Mouse (Mus musculus) spleen, embryonic (tissue): Measurements from ENCODE around the gene Ggnbp2.

ENCODE experiments used
- CTCF ChIA-PET: fragments of 350-600 bp; sonication (Branson Sonifier 250); formaldehyde crosslinking; loops from one replicate; lab custom pipeline; 2022; lab: Charles Lee

Gene Ggnbp2

DNA sequence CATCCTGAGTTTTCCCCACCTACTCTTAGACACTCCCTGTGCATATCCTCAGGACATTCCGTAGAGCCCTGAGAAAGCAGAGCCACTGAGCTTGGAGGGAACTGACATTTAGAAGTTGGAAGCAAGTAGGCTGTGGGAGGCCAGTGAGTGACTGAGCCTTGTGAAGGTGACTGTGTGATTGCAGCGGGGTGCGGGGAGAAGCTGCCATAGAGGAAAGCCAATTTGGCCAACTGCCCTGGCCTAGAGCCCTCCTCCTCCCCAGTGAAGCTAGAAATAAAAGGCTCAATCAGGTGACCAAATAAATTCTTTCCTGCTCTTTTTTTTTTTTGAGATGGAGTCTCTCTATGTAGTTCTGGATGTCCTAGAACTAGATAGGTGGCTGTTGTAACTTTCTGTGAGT is 44.4 kb downstream of the Ggnbp2 start:
- CTCF ChIA-PET: interaction anchor here (0.6 kb wide), 1 partner anchor 602 kb away, joined by 3 read pairs; no protein-coding TSS in a partner anchor

DNA sequence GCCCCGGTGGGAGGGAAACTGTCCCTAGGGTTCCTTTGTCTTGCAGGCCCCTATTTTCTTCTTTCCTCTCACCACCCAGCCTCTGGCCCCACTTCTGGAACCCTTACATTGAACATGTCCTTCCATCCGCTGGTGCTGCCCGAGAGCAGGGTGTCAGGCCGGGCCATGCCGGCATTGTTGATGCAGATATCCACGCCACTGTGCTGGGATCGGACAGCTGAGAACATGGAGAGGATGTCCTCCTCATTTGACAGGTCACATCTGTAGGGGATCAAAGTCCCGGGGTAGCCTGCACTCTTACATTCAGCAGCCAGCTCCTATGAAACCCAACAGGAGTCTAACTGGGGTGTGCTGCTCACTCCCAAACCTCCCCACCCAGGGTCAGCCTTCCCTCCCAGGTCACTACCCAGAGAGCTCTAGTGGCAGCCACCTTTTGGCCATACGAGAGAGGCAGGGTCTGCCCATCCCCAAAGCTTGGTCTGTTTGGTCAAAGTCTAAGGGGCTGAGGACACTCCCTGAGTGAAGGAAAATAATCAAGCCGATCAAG is 45.3 kb downstream of the Ggnbp2 start:
- CTCF ChIA-PET: no interaction called here

DNA sequence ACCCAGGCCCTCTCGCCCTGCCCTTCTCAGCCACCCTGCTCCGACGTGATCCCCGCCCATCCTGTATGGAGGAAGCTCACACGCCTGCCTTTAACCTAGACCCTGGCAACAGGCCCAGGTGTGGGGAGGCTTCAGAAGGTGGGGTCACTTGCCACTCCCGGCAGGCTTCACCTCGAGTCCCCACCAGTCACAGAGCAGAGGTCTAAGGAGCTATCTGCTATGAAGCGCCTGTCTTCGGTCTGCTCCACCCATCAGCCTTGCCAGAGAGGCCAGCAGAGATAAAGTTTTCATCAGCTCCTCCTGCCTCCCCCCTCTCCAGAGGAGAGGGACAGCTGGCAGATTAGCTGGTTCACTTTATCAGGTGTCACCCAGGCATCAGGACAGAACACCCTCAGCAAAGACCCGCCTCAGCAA is 47.1 kb downstream of the Ggnbp2 start:
- CTCF ChIA-PET: no interaction called here

DNA sequence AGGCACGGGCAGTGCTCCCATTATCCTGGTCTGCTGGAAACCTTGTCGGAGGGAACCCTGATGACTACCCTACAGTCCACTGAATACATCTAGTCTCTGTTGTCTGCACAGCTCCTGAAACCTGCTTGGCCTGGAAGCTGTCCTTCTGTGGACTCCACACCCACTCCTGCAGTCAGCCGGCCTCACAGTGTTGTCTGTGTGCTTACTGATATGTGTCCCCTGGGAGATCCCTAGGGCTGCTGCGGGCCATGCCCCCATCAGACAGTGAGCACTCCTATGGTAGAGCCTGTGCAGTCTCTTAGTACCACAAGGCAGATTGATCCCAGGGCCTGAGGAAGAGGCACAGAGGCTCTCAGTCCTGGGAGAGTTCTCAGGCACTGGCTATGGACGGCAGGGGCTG is 48.1 kb downstream of the Ggnbp2 start:
- CTCF ChIA-PET: no interaction called here

DNA sequence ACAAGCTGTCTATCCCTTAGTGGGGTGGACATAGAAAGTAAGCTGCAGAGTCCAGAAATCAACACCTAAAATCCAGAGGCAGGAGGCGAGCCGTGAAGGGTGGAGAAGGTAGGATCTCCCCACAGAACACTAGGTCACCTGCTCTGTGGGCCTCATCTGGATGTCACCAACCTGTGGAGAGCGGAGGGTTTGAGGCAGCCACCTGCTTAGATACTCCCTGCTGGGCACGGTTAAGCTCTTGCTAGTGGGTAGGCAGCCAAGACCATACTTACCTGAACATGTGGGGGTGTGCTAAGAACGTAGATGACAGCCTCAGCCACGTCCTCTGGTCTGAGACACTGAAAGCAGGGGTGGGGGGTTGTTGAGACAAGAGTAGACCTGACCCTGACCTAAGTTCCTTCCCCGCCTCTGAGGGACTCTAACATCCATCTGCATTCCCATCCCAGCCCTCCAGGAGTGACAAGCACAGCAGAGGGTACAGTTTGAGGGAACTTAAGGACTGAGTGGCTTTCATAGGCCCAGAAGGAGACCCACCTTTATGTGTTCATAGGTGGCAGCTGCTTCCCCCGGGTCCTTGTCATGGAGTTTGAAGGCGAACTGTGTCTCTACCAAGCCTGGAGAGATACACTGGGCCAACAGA is 49.4 kb downstream of the Ggnbp2 start:
- CTCF ChIA-PET: no interaction called here

DNA sequence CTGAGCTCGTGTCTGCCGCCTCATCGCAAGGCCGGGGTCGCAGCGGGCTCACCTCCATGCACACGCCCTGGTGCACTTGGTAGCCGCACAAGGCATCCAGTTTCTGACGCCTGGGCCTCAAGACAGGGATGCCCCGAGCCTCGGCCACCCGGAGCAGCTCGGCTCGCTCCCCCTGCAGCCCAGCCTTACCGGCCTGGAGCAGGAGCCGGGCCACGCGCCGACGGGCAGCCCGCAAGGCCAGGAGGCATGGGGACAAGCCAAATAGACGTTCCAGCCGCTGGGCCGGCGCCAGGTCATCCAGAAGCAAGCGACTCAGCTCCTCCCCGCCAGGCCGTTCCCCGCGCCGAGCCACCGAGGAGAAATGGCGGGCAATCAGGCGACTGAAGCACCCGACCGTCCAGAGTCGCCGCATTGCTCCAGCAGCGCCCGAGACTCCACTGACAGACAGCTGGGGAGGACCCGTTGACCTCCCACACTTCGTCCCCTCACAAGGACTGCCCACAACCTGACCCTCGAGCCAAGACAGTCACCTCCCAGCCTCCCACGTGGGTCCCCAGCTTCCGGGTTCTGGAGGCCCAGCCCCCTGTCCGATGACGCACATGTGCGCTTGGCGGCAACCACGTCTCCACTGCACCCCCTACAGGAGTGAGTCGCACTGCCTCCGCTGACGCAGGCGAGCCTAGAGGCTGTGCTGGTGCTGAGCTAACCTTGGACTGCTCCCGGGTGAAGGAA is 51.5 kb downstream of the Ggnbp2 start, which contains the start of gene Mrm1:
TSS of gene Mrm1 (minus strand) at position 555 of the 732 bp plus-strand sequence.
- CTCF ChIA-PET: no interaction called here

DNA sequence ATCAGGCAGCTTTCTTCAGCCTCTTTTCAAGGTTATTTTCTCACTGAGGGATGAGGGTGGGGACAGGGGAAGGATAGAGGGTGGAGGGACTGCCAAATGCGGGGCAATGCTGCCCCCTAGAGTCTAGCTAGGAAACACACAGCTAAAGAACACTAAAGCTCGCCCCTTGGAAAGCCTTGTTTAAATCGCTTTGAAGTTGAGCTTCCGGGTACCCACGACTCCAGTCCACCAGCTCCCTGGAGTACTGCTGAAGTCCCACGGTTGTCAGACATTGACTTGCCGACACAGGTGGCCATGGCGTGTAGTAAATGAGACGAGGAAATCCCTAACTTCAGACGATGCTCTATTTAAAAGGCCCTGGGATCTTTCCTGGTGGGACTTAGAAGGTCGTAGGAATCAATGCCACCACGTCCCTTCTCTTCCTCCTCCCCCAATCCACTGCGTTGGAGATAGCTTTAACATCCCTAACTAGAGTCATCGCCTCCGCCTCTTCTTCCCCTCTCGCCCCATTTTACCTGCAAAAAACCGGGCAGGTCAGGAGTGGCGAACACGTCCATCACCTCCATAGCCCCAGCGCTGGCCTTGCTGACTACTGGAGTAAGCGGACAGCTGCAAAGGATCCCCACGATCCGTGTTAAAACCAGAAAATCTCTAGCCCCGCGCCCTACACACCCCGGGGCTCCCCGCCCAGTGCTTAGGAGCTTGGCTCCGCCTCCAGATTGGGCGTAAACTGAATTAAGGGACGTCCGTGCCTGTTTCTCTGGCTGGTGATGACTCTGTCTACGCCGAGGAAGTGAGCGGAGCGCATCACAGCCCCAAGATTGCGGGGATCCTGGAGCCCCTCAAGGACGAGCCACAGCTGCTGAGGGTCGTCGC is 52.3 kb downstream of the Ggnbp2 start:
- CTCF ChIA-PET: interaction anchor here (0.7 kb wide), 1 partner anchor 1025 kb away, joined by 5 read pairs; no protein-coding TSS in a partner anchor

DNA sequence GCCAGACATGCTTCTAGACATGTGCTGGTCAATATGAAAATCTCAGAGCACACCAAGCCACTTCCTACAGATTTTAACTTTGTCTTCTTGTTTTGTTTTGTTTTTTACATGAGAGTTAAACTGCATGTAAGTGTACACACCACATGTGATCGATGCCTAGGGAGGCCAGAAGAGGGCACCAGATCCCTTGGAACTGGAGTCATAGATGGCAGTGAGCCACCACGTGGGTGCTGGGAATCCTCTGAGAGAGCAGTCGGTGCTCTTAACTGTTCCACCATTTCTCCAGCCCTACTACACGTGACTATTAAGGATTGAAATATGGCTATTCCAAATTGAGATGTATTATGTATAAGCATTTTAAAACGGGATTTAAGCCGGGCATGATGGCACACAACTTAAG is 53.3 kb downstream of the Ggnbp2 start:
- CTCF ChIA-PET: no interaction called here

DNA sequence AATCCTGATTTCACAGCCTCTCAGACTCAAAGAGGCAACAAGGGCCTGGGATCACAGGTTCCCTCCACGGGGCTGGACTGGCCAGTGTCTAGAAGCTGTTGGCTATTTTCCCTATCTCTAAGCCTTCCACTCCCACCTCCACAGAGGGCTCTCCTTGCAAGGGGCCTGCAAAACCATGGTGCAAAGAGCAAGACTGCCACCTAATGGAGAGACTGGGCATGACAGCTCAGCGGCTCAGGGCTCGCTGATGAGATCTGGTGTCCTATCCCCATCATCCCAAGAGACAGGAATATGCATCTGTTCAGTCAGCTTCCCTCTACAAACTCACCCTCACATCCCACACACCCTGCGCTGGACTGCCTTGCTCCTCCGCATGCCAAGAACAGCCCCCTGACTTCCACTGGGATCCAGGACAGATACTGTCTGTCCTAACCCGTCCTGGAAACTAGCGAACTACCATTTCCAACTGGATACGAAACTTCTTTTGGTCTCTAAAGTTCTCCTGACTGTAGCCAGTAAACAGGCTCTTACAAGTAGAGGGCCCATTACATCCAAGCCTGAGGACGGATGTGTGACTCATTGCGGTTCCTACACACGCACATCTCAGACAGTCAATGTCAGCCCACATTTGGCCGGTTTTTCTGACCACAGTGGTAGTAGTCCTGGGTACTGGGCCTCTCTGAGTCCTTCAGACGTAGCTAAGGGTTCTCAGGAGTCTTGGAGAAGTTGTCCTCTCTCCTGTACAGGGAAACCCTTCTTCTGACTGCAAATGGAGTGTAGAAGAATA is 56.7 kb downstream of the Ggnbp2 start:
- CTCF ChIA-PET: interaction anchor here (0.6 to 0.8 kb wide), 3 partner anchors 16 to 429 kb away, joined by 3 to 7 read pairs (median 3); no protein-coding TSS in a partner anchor

DNA sequence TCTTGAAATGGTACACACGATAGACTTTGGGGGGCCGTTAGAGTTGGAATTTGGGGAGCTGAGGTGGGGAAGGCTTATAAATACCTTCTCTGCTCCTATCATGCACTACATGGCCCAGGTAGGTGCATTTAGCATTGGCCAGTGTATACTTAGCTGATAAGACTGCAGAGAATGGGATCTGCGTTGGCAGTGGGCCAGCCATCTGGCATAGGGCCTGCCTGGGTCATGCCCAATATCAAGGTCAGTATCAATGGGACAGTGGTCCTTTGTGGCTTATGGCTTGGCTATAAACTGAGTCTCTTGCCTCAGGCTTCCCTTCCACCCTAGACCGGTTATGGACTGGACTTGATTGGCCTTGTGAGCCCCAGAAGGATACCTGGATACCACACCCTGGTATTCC is 66.2 kb downstream of the Ggnbp2 start:
- CTCF ChIA-PET: interaction anchor here (0.7 kb wide), 1 partner anchor 375 kb away, joined by 4 read pairs; no protein-coding TSS in a partner anchor

DNA sequence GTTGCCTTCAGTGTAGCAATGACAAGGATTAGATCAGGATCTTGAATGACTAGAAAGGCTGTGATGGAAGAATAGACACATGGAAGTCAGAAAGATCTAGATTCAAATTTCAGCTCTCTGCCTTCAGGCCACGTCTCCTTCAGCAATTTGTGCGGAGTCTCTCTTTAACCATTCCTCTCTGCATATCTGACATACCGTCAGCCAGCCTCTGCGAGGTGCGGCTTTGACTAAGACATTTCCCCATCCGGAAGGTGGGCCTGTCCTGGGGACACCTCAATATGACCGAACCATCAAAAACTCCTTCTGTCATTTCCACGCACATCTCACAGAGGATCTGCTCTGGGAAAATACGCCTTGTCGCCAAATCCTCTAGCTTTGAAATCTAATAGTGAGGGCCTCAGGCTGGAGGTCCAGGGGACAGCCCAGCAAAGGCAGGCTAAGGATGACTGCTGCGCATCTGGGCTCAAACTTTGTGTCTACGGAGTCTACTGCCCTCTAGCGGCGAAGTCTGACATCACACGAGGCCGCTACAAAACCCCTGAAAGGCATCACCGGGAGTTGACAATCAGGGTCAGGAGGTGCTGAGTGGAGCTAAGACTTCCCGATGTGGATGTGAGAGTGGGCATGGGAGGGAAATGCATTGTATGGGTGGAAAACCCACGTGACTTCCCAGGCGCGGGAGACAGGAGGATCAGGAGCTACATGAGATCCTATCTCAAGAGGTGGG is 72.8 kb downstream of the Ggnbp2 start:
- CTCF ChIA-PET: interaction anchor here (0.5 to 1.0 kb wide), 2 partner anchors 16 to 1435 kb away, joined by 3 to 6 read pairs; no protein-coding TSS in a partner anchor

DNA sequence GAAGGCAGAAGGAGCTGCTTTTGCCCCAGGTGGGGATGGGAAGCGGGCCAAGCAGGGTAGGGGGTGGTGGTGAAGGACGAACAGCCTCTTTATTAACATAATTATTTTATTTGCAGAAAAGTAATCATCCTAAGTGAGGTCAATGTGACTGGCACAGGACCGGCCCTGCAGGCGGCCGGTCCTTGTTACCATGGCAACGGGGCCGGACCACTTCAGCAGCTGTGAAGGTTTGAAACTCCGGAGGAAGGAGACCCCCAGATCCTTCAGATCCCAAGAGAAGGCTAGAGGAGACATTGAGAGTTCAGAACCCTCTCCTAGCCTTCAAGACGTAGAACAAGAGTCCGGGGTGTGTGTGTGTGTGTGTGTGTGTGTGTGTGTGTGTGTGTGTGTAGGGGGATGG is 73.6 kb downstream of the Ggnbp2 start:
- CTCF ChIA-PET: interaction anchor here (0.6 kb wide), 2 partner anchors 369 to 371 kb away, joined by 3 to 10 read pairs; no protein-coding TSS in a partner anchor

DNA sequence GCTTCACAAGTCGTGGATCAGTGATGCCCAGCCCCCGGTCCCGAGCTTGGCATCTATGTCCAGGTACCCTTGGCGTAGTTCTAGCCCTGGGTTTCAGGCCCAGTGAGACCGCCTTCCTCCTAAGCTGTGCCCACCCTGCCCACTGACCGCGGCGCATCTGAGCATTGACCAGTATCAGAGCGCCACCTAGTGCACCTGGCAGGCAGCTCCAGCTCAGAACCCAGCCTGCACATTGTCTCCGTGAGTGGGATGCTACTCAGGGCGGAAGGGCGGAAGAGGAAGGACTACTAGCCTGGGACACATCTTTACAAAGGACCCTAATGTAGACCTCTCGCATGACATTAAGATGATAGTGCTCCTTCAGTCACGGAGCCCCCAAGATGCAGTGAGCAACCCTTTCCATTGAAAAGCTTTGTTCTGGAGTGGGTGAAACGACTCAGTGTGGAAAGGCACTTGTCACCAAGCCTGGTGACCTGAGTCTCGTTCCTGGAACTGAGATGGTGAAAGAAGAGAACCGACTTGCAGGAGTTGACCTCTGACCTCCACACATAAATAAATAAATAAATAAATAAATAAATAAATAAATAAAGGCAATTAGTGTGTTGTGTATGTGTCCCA is 76.0 kb downstream of the Ggnbp2 start:
- CTCF ChIA-PET: interaction anchor here (0.6 kb wide), 1 partner anchor 657 kb away, joined by 3 read pairs; no protein-coding TSS in a partner anchor

DNA sequence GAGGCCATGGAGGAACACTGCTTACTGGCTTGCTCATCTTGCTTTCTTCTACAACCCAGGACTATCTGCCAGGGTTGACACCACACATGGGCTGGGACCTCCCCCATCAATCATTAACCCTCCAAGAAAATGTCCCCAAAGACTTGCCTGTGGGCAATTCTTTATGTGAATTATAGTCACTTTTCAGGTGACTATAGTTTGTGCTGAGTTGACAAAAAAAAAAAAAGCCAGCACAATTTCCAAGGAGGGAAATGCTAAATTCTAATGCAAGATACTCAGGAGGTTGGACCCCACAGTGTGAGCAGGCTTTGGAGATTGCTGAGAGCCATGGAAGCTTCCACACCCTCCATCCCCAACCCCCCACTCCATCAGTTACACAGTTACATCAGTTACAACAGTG is 77.1 kb downstream of the Ggnbp2 start:
- CTCF ChIA-PET: interaction anchor here (0.5 to 0.8 kb wide), 2 partner anchors 9 to 12 kb away, joined by 3 to 21 read pairs; no protein-coding TSS in a partner anchor

DNA sequence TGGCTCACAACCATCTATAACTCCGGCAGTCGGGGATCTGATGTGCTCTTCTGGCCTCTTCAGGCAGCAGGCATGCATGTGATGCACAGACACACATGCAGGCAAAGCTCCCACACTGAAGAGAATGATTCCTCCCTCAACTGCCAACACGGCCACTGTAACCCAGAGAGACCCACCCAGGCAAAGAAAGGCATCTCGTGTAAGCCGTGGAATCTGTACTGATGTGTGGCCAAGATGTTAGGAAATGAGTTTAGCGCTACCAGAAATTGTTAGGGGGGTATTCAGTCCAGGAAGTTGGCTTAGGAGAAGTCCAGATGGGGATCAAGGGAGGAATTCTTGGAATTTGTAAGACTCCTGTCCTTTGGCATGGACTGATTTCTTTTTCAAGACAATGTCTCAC is 80.2 kb downstream of the Ggnbp2 start:
- CTCF ChIA-PET: no interaction called here
